Mouse (Mus musculus): ENCODE measurements around the gene Olfr1411. TPM values are rescaled to one million over a fixed set of nuclear protein-coding genes. Genes with fewer than 3 reads are reported as not detected.

Olfr1411 gene
- total and polyA plus RNA-seq, 2 experiments from 2014 or later = not detected

DNA sequence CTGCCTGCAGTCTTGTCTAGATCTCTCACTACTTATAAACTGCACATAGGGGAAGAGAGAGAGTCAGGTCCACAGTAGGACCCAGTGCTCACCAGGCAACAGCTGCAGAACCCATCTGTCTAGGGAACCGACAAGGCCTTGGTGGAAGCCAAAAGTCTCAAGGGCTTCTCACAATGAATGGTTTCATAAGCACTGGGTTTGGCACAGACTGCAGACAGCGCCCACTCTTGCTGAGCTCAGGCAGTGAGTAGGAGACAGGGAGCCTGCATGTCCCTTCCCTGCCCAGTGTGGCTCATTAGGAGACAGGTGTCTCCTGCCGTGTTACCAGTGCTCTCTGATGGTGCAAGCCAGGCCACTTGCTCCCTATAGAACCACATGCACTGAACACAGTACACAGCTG, 44.0 kb downstream of the Olfr1411 start:
- 87% methylated on average over 3 of the region's 3 CpGs for WGBS
- H3K27me3 ChIP-seq (ENCODE audit: insufficient read depth, low read length) = no peaks in the 10 kb centered on the region
- H3K9me3 ChIP-seq (ENCODE audit: low read length) = no peaks in the 10 kb centered on the region
- H3K9ac ChIP-seq = no peak overlapping the region
- no peak for TF ChIP-seq CTCF (IDR thresholded peaks at IDR 0.05; ENCODE audit: low read depth)
- no peak overlapping the region for H3K27ac ChIP-seq (ENCODE audit: low read depth, low read length)
- no peak overlapping the region for H3K4me2 ChIP-seq (ENCODE audit: low read depth)
- H3K36me3 ChIP-seq (ENCODE audit: insufficient read depth) = peaks cover 38% of the 10 kb centered on the region
- DNase-seq = no peak
- ATAC-seq = no peak
- no peak overlapping the region for H3K4me3 ChIP-seq (ENCODE audit: low read depth, low read length)
- H3K4me1 ChIP-seq (ENCODE audit: insufficient read depth) = peaks cover 9% of the 10 kb centered on the region

GRCm38 (mm10) chr1:92638736-92639135, 44.5 kb downstream of the Olfr1411 start:
- 94% methylated on average over 4 of the region's 4 CpGs for WGBS
- H3K9me3 ChIP-seq (ENCODE audit: low read length) = no peaks in the 10 kb centered on the region
- H3K4me3 ChIP-seq (ENCODE audit: low read depth, low read length) = no peak overlapping the region
- ATAC-seq (no peak), DNase-seq (no peak)
- no peaks in the 10 kb centered on the region for H3K27me3 ChIP-seq (ENCODE audit: insufficient read depth, low read length)
- TF ChIP-seq CTCF (IDR thresholded peaks at IDR 0.05; ENCODE audit: low read depth) = no peak
- peaks cover 38% of the 10 kb centered on the region for H3K36me3 ChIP-seq (ENCODE audit: insufficient read depth)
- no peak overlapping the region for H3K9ac ChIP-seq
- peaks cover 9% of the 10 kb centered on the region for H3K4me1 ChIP-seq (ENCODE audit: insufficient read depth)
- no peak overlapping the region for H3K27ac ChIP-seq (ENCODE audit: low read depth, low read length)
- no peak overlapping the region for H3K4me2 ChIP-seq (ENCODE audit: low read depth)

- 90% methylated on average over 6 of the region's 6 CpGs for WGBS
- Histone ChIP-seq H3K9ac (peak overlapping the region; percentile 95; the same call in 1 of the 2 replicates), H3K9me3 (ENCODE audit: low read length) (no peaks in the 10 kb centered on the region), H3K36me3 (ENCODE audit: insufficient read depth) (peaks cover 38% of the 10 kb centered on the region), H3K27me3 (ENCODE audit: insufficient read depth, low read length) (no peaks in the 10 kb centered on the region), H3K4me2 (ENCODE audit: low read depth) (peak overlapping the region; percentile 97; the same call in 1 of the 2 replicates), H3K4me1 (ENCODE audit: insufficient read depth) (peaks cover 9% of the 10 kb centered on the region), H3K4me3 (ENCODE audit: low read depth, low read length) (no peak overlapping the region), H3K27ac (ENCODE audit: low read depth, low read length) (no peak overlapping the region)
- no peak for DNase-seq
- no peak for TF ChIP-seq CTCF (IDR thresholded peaks at IDR 0.05; ENCODE audit: low read depth)
- ATAC-seq = no peak
Observed at GRCm38 (mm10) chr1:92640393-92640792, 46.2 kb downstream of the Olfr1411 start.

GRCm38 (mm10) chr1:92641514-92642272, 47.5 kb downstream of the Olfr1411 start, which contains the start of gene Cops9:
Gene Cops9, minus strand, starts transcription at chr1:92641985.
- H3K9me3 ChIP-seq (ENCODE audit: low read length) = no peaks in the 10 kb centered on the region
- peaks cover 9% of the 10 kb centered on the region for H3K4me1 ChIP-seq (ENCODE audit: insufficient read depth)
- H3K36me3 ChIP-seq (ENCODE audit: insufficient read depth) = peaks cover 27% of the 10 kb centered on the region
- H3K4me3 ChIP-seq (ENCODE audit: low read depth, low read length) = peak within 1 kb of the TSS; percentile 89
- no peak for TF ChIP-seq CTCF (IDR thresholded peaks at IDR 0.05; ENCODE audit: low read depth)
- peak within 1 kb of the TSS; percentile 97 for H3K4me2 ChIP-seq (ENCODE audit: low read depth)
- peak within 1 kb of the TSS; percentile 88 for H3K27ac ChIP-seq (ENCODE audit: low read depth, low read length)
- ATAC-seq (peak; percentile 98), DNase-seq (peak; percentile 93)
- 2% methylated on average over 50 of the region's 50 CpGs for WGBS
- no peaks in the 10 kb centered on the region for H3K27me3 ChIP-seq (ENCODE audit: insufficient read depth, low read length)
- H3K9ac ChIP-seq = peak within 1 kb of the TSS; percentile 95

DNA sequence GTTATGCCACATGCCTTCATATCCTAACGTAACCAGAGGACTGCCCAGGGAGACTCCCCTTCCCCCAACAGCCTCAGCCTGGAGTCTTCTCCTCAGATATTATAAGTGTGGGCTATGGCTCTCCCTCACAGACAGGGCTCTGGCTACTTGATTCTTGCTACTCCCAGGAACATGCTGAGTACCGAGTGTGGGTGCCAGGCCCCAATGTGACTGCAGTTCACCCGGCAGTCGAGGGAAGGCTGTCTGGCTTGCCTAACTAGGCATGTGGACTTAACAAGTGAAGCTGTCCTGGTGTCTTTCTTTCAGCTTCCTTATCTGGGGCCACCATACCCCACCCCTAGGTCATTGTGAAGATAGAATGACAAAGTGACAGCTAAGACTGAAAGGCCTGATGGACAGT, 49.5 kb downstream of the Olfr1411 start:
- Histone ChIP-seq H3K9ac (no peak overlapping the region), H3K36me3 (ENCODE audit: insufficient read depth) (peaks cover 8% of the 10 kb centered on the region), H3K27ac (ENCODE audit: low read depth, low read length) (no peak overlapping the region), H3K4me2 (ENCODE audit: low read depth) (no peak overlapping the region), H3K9me3 (ENCODE audit: low read length) (no peaks in the 10 kb centered on the region), H3K4me1 (ENCODE audit: insufficient read depth) (peaks cover 9% of the 10 kb centered on the region), H3K4me3 (ENCODE audit: low read depth, low read length) (no peak overlapping the region), H3K27me3 (ENCODE audit: insufficient read depth, low read length) (no peaks in the 10 kb centered on the region; the same call in 1 of the 2 replicates)
- ATAC-seq (no peak), DNase-seq (no peak)
- TF ChIP-seq CTCF (IDR thresholded peaks at IDR 0.05; ENCODE audit: low read depth) = no peak
- WGBS = 78% methylated on average over 4 of the region's 4 CpGs

DNA sequence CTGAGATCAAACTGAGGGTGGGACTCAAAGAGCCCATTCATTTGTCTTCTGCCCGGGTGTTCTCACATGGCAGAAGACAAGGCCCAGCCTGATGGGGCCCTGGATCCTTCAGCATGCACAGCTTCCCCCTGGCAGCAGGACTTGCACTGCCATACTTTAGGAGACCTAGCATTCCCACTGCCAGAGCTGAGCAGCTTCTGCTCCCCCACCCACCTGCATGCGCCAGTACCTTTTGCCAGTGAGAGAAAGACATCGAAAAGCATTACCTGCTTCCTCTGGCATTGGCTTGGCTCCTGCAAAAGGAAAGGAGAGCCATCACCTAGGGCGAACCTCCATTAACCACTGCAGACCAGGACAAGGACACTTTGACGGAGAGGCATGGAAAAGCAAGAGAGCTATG, 50.7 kb downstream of the Olfr1411 start:
- TF ChIP-seq CTCF (IDR thresholded peaks at IDR 0.05; ENCODE audit: low read depth) = no peak

DNA sequence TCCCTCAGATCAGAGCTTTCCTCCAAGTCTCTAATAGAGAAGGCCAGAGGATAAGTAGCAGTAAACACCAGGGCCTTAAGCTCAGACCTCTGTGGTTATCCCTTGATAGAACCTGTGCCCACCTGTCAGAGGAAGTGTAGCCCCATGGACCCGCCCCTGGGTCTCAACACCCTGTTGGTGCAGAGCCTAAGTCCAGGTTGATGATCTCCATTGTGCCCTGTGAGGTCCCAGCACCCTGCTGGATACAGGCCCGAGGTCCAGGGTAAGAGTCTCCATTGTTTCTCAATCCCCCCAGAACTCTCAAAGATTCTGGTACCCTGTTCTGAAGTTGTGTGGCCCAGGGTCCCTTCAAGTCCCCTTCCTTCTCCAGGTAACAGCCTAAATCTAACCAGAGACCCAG, 51.9 kb downstream of the Olfr1411 start:
- no peak for ATAC-seq
- no peak overlapping the region for H3K4me2 ChIP-seq (ENCODE audit: low read depth)
- no peaks in the 10 kb centered on the region for H3K9me3 ChIP-seq (ENCODE audit: low read length)
- 52% methylated on average over 2 of the region's 2 CpGs for WGBS
- no peaks in the 10 kb centered on the region; the same call in 1 of the 2 replicates for H3K27me3 ChIP-seq (ENCODE audit: insufficient read depth, low read length)
- H3K36me3 ChIP-seq (ENCODE audit: insufficient read depth) = no peaks in the 10 kb centered on the region
- H3K27ac ChIP-seq (ENCODE audit: low read depth, low read length) = no peak overlapping the region
- 0 out of 2 replicates have a peak, but pooled peaks cover under 1% of the 10 kb centered on the region for H3K4me1 ChIP-seq (ENCODE audit: insufficient read depth)
- TF ChIP-seq CTCF (IDR thresholded peaks at IDR 0.05; ENCODE audit: low read depth) = no peak
- no peak overlapping the region for H3K9ac ChIP-seq
- H3K4me3 ChIP-seq (ENCODE audit: low read depth, low read length) = no peak overlapping the region
- no peak for DNase-seq

More for the DNA sequence above, 50.7 kb downstream of the Olfr1411 start:
- Histone ChIP-seq H3K9ac (no peak overlapping the region), H3K36me3 (ENCODE audit: insufficient read depth) (no peaks in the 10 kb centered on the region), H3K27me3 (ENCODE audit: insufficient read depth, low read length) (no peaks in the 10 kb centered on the region; the same call in 1 of the 2 replicates), H3K9me3 (ENCODE audit: low read length) (no peaks in the 10 kb centered on the region), H3K27ac (ENCODE audit: low read depth, low read length) (no peak overlapping the region), H3K4me2 (ENCODE audit: low read depth) (no peak overlapping the region), H3K4me1 (ENCODE audit: insufficient read depth) (peaks cover 9% of the 10 kb centered on the region), H3K4me3 (ENCODE audit: low read depth, low read length) (no peak overlapping the region)
- WGBS = 83% methylated on average over 5 of the region's 5 CpGs
- ATAC-seq = no peak
- no peak for DNase-seq
